Comparison of ENCODE assay signal across 9 mouse cellular contexts in genomic region chr7:49616258-49616735, GRCm38 (mm10). TPM values are rescaled to one million over a fixed set of nuclear protein-coding genes. Genes with fewer than 3 reads are reported as not detected.
DNase-seq lines count a peak whose midpoint lies in the region; ATAC-seq and TF ChIP-seq lines count a peak whose summit lies in the region.
"Had no signal": no experiment of that assay in that cellular context is flagged by ENCODE, and none has a peak within 500 bp of the region (broad histone marks: within the 10 kb centered on the region; RNA-seq: fewer than 3 reads in every experiment).

No protein-coding gene starts in this region.

- no peaks in the 10 kb centered on the region for H3K9me3 ChIP-seq in lung, postnatal 0 days (ENCODE audit: low read length)

- no peak overlapping the region for H3K4me3 ChIP-seq in lung, postnatal 0 days (ENCODE audit: low read depth, low read length)

- 8% methylated on average over 6 of the region's 7 CpGs for WGBS in lung, postnatal 0 days

- 0 out of 2 replicates have a peak overlapping the region, but pooled peaks have one; percentile 6 for H3K4me2 ChIP-seq in lung, postnatal 0 days (replicated peaks; ENCODE audit: low read depth, low read length)

- no peaks in the 10 kb centered on the region for H3K27me3 ChIP-seq in lung, postnatal 0 days (replicated peaks; ENCODE audit: insufficient read depth, low read length)

- DNase-seq in cerebellum, adult 11 months, result peak; percentile 36
- DNase-seq in cerebellum, adult 9-11 months, result no peak
- DNase-seq in MEL-GATA-1-ER (ENCODE audit: extremely low read depth, low read depth), result peak; percentile 38
- peak; percentile 59 to 78 for DNase-seq in cerebellum, postnatal 25 days
- DNase-seq in heart, adult 8-10 months (ENCODE audit: low spot score), result peak; percentile 44
- peak; percentile 61 for DNase-seq in kidney, adult 9 months
- DNase-seq in lung, postnatal 0 days (ENCODE audit: low spot score), result peak; percentile 83
- DNase-seq in retina, embryonic 14.5 days (ENCODE audit: low spot score), result peak; percentile 90

- no peak for TF ChIP-seq EP300 in lung, postnatal 0 days (IDR thresholded peaks at IDR 0.05)

- no peaks in the 10 kb centered on the region for H3K36me3 ChIP-seq in lung, postnatal 0 days (ENCODE audit: insufficient read depth, low read length)

- no peak overlapping the region for H3K9ac ChIP-seq in lung, postnatal 0 days (replicated peaks; ENCODE audit: low read depth)

- no peak overlapping the region for H3K27ac ChIP-seq in lung, postnatal 0 days (ENCODE audit: low read length)
- H3K27ac ChIP-seq: macrophage had no signal

- no peaks in the 10 kb centered on the region for H3K4me1 ChIP-seq in lung, postnatal 0 days (ENCODE audit: insufficient read depth, low read depth, low read length)

- TF ChIP-seq CTCF in lung, postnatal 0 days (IDR thresholded peaks at IDR 0.05), result peak; percentile 82

- ATAC-seq in lung, postnatal 0 days, result peak; percentile 57

RNA-seq across cellular contexts. Expression of gene Dbx1, which starts 20.4 kb away (rescaled TPM):
- total RNA-seq in heart, adult 8-10 months (2022), result not detected
- polyA plus RNA-seq in lung, postnatal 0 days (2015; fragmentation: Nextera tagmentation; extraction: Ambion mirVana), result not detected in 2 replicates
- polyA plus RNA-seq: macrophage had no signal
